Mouse (Mus musculus) adrenal gland, postnatal 4 days (tissue): ENCODE data around the gene Mcemp1. TPM values are rescaled to one million over a fixed set of nuclear protein-coding genes. Genes with fewer than 3 reads are reported as not detected.

ENCODE experiments used
- total RNA-seq, 2 experiments: library from RNA; stranded (reverse); gene quantifications; 2 replicates each; pipeline ENCODE4 v1.2.3; 2021

The Mcemp1 gene
- total RNA-seq, 2 experiments from 2014 or later, result 1.1 to 1.2 TPM

Other genes starting within 250 kb of the Mcemp1 start
- 10 to 100 TPM; 11.0 to 13.5 TPM for gene Pex11g, start 198.1 kb upstream of the Mcemp1 start, total RNA-seq
- gene Tex45, start 194.9 kb upstream of the Mcemp1 start, total RNA-seq, result under 1 TPM; 0.25 to 0.56 TPM
- 10 to 100 TPM; 33.7 to 35.6 TPM for gene Zfp358, start 172.6 kb upstream of the Mcemp1 start, total RNA-seq
- 10 to 100 TPM; 50.5 to 53.2 TPM for gene Mcoln1, start 165.3 kb upstream of the Mcemp1 start, total RNA-seq
- 10 to 100 TPM; 44.4 to 47.5 TPM for gene Pnpla6, start 150.4 kb upstream of the Mcemp1 start, total RNA-seq
- under 1 TPM; 0.34 to 0.50 TPM for gene C330021F23Rik, start 97.8 kb upstream of the Mcemp1 start, total RNA-seq
- 10 to 100 TPM; 14.2 to 18.5 TPM for gene Camsap3, start 78.5 kb upstream of the Mcemp1 start, total RNA-seq
- 10 to 100 TPM; 48.2 to 48.8 TPM for gene Xab2, start 44.4 kb upstream of the Mcemp1 start, total RNA-seq
- gene Pet100, start 44.2 kb upstream of the Mcemp1 start, total RNA-seq, result 10 to 100 TPM; 90.1 to 98.4 TPM
- gene Pcp2, start 40.2 kb upstream of the Mcemp1 start, total RNA-seq, result not detected
- 100 to 1,000 TPM; 107 to 136 TPM for gene Stxbp2, start 34.8 kb upstream of the Mcemp1 start, total RNA-seq
- 1 to 10 TPM; 1.3 to 1.7 TPM for gene Retn, start 10.0 kb upstream of the Mcemp1 start, total RNA-seq
- gene Fcor, start 6.6 kb downstream of the Mcemp1 start, total RNA-seq, result 10 to 100 TPM; 14.8 to 14.9 TPM
- 10 to 100 TPM; 21.7 to 23.8 TPM for gene Trappc5, start 10.5 kb downstream of the Mcemp1 start, total RNA-seq
- under 1 TPM in 1 of 2 experiments, not detected in 1; 0.14 TPM for gene Fcer2a, start 28.4 kb downstream of the Mcemp1 start, total RNA-seq
- gene Clec4g, start 54.9 kb downstream of the Mcemp1 start, total RNA-seq, result 1 to 10 TPM in 1 of 2 experiments, not detected in 1; 4.1 TPM
- gene Cd209a, start 83.2 kb downstream of the Mcemp1 start, total RNA-seq, result not detected
- gene Cd209e, start 188.6 kb downstream of the Mcemp1 start, total RNA-seq, result not detected
- gene Cd209d, start 212.8 kb downstream of the Mcemp1 start, total RNA-seq, result not detected